ENCODE assay signal across 14 mouse cellular contexts in the genomic region with DNA sequence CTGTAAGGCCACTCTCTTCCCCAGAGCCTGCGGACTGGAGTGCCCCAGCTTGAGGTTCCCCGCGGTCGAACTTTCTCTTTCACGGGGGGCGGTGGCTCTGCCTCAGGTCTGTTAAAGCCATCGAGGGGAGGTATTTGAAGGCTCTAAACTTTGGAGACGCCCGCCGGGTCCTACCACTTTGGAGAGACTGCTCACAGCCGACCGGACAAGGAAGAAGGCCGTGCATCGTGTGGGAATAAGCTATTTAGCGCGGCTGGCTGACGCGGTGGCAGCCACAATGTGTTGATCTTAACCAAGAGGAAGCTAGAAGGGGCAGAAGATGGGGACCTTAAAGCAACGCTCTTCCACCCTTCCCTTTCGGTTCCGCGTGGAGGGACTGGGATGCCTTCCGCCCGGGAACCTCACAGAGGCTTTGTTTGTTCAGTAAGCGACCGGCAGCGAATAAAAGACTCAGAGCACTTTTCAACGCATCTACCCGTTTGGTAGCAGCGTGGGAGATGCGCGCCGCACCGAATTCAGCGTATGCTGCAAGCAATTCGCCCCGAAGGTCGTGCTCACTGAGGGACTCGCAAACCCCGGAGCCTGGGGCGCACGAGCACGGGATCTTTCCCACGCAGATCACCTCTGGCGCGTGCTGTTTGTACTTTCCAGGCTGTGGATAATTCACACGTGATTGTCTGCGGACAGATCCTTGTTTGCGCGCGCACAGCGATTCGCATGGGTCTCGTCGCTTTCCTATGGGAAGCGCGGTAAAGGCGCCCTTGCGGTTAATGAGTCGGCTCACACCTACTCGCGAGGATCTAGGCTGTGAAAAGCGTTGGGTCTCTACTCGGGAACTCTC. TPM values are rescaled to one million over a fixed set of nuclear protein-coding genes. Genes with fewer than 3 reads are reported as not detected.
A peak's percentile ranks its signal among the peaks of the same experiment; 100 is the strongest.
DNase-seq lines count a peak whose midpoint lies in the region; ATAC-seq and TF ChIP-seq lines count a peak whose summit lies in the region.
"Had no signal": no experiment of that assay in that cellular context is flagged by ENCODE, and none has a peak within 500 bp of the region (broad histone marks: within the 10 kb centered on the region; RNA-seq: fewer than 3 reads in every experiment).

No protein-coding gene starts in this region.

- intact Hi-C loops in left cerebral cortex, adult 2 months (cut with DNase I): loop anchor here (2.0 to 10.0 kb wide), 4 partner anchors 29 to 631 kb away; partner anchors contain the start of genes Lhx5 and Tbx5

- H3K4me1 ChIP-seq in heart, embryonic 12.5 days (replicated peaks): peaks cover 26% of the 10 kb centered on the region
- H3K4me1 ChIP-seq in ES-Bruce4 (ENCODE audit: control insufficient read depth, insufficient read depth, low read length): no peaks in the 10 kb centered on the region
- peaks cover 28% of the 10 kb centered on the region for H3K4me1 ChIP-seq in limb, embryonic 12.5 days (replicated peaks)
- H3K4me1 ChIP-seq: hindbrain, embryonic 12.5 days; neural tube, embryonic 12.5 days had no signal

- ATAC-seq in heart, embryonic 12.5 days (ENCODE audit: insufficient number of reproducible peaks, low FRiP score): no peak
- ATAC-seq in limb, embryonic 12.5 days (ENCODE audit: insufficient number of reproducible peaks, insufficient read depth, low FRiP score, low TSS enrichment, low read depth): no peak

- no peaks in the 10 kb centered on the region for H3K9me3 ChIP-seq in heart, embryonic 12.5 days (replicated peaks)
- H3K9me3 ChIP-seq in ES-Bruce4 (replicated peaks; ENCODE audit: control insufficient read depth, insufficient read depth, low read length, poor library complexity, severe bottlenecking): no peaks in the 10 kb centered on the region
- no peaks in the 10 kb centered on the region for H3K9me3 ChIP-seq in limb, embryonic 12.5 days
- H3K9me3 ChIP-seq: hindbrain, embryonic 12.5 days; neural tube, embryonic 12.5 days had no signal

- H3K4me2 ChIP-seq in heart, embryonic 12.5 days: peak overlapping the region; percentile 74
- peak overlapping the region; percentile 61 for H3K4me2 ChIP-seq in limb, embryonic 12.5 days
- H3K4me2 ChIP-seq: hindbrain, embryonic 12.5 days; neural tube, embryonic 12.5 days had no signal

- H3K27me3 ChIP-seq in heart, embryonic 12.5 days (replicated peaks): peaks cover 85% of the 10 kb centered on the region
- H3K27me3 ChIP-seq in ES-Bruce4 (ENCODE audit: control insufficient read depth, insufficient read depth, low read length, poor library complexity, severe bottlenecking): peaks cover 20% of the 10 kb centered on the region
- peaks cover 97% of the 10 kb centered on the region for H3K27me3 ChIP-seq in limb, embryonic 12.5 days

- peak overlapping the region; percentile 83 for H3K9ac ChIP-seq in heart, embryonic 12.5 days
- no peak overlapping the region for H3K9ac ChIP-seq in ES-Bruce4 (ENCODE audit: low read depth, poor library complexity, severe bottlenecking)
- H3K9ac ChIP-seq in limb, embryonic 12.5 days (replicated peaks): peak overlapping the region; percentile 87
- H3K9ac ChIP-seq: hindbrain, embryonic 12.5 days; neural tube, embryonic 12.5 days had no signal

- no peak for TF ChIP-seq EP300 in ES-Bruce4 (IDR thresholded peaks at IDR 0.05; ENCODE audit: insufficient read depth, low read depth, low read length)

- no peaks in the 10 kb centered on the region for H3K36me3 ChIP-seq in heart, embryonic 12.5 days
- no peaks in the 10 kb centered on the region for H3K36me3 ChIP-seq in ES-Bruce4 (ENCODE audit: control insufficient read depth, insufficient read depth, low read length, poor library complexity, severe bottlenecking)
- no peaks in the 10 kb centered on the region for H3K36me3 ChIP-seq in limb, embryonic 12.5 days
- H3K36me3 ChIP-seq: hindbrain, embryonic 12.5 days; neural tube, embryonic 12.5 days had no signal

- DNase-seq in heart, postnatal 4 days: no peak
- peak; percentile 60 for DNase-seq in embryo, embryonic 10 days (ENCODE audit: low spot score)
- no peak for DNase-seq in thymus, postnatal 0 days (ENCODE audit: low spot score)
- no peak for DNase-seq in testis, postnatal 10 days (ENCODE audit: low spot score)
- DNase-seq in left cerebral cortex, adult 2 months (ENCODE audit: extremely low spot score in 1 of 2, low spot score in 2 of 2): no peak
- DNase-seq: right cerebral cortex, postnatal 14 days had no signal

- peak overlapping the region; percentile 49 for H3K4me3 ChIP-seq in heart, embryonic 12.5 days
- H3K4me3 ChIP-seq in ES-Bruce4 (ENCODE audit: low read depth, low read length): peak overlapping the region; percentile 36
- peak overlapping the region; percentile 46 for H3K4me3 ChIP-seq in limb, embryonic 12.5 days (replicated peaks)
- no peak overlapping the region for H3K4me3 ChIP-seq in left cerebral cortex, adult 2 months
- H3K4me3 ChIP-seq: hindbrain, embryonic 12.5 days; neural tube, embryonic 12.5 days had no signal

- WGBS in heart, embryonic 12.5 days: under 1% methylated on average over 64 of the region's 64 CpGs
- under 1% methylated on average over 64 of the region's 64 CpGs for WGBS in limb, embryonic 12.5 days

- peak overlapping the region; percentile 67 for H3K27ac ChIP-seq in heart, embryonic 12.5 days (ENCODE audit: poor library complexity, severe bottlenecking)
- H3K27ac ChIP-seq in ES-Bruce4 (ENCODE audit: insufficient read depth, low read length): no peak overlapping the region
- H3K27ac ChIP-seq in limb, embryonic 12.5 days: peak overlapping the region; percentile 93
- H3K27ac ChIP-seq in left cerebral cortex, adult 2 months: no peak overlapping the region
- H3K27ac ChIP-seq: hindbrain, embryonic 12.5 days; kidney, postnatal 0 days; neural tube, embryonic 12.5 days; stomach, postnatal 0 days had no signal

- TF ChIP-seq POLR2A in ES-Bruce4 (IDR thresholded peaks at IDR 0.05; ENCODE audit: insufficient read depth, low read length): no peak

- TF ChIP-seq CTCF in ES-Bruce4 (IDR thresholded peaks at IDR 0.05; ENCODE audit: low read depth, low read length): no peak
- TF ChIP-seq CTCF in left cerebral cortex, adult 2 months (IDR thresholded peaks at IDR 0.05): no peak

RNA-seq across cellular contexts. Expression of gene Tbx5, which starts 28.8 kb away (rescaled TPM):
- polyA plus RNA-seq in heart, embryonic 12.5 days (2016; fragmentation: Nextera tagmentation; extraction: Ambion mirVana): 42.6 and 45.6 TPM in 2 replicates
- 10 to 100 TPM; 36.3 to 36.6 TPM for total RNA-seq in heart, postnatal 4 days (2021)
- polyA plus RNA-seq in ES-Bruce4 (2011; ENCODE audit: insufficient read depth, insufficient read length, low read depth, missing spikeins): not detected in 2 replicates
- polyA plus RNA-seq in limb, embryonic 12.5 days (2016; fragmentation: Nextera tagmentation; extraction: Ambion mirVana): 35.6 and 51.2 TPM in 2 replicates
- polyA plus RNA-seq in thymus, postnatal 0 days (2015; fragmentation: Nextera tagmentation; extraction: Ambion mirVana): 0.05 and 0.08 TPM in 2 replicates
- not detected for total RNA-seq in left cerebral cortex, adult 2 months (2021)
- total RNA-seq: left cerebral cortex, adult 8-10 months had no signal
- polyA plus RNA-seq: kidney, postnatal 0 days; neural tube, embryonic 12.5 days had no signal

Comparison
In these comparisons a context has a peak if more than half of its experiments do, and no peak if none do; other contexts are left out.
1. H3K27ac ChIP-seq: peak in heart, embryonic 12.5 days (single experiment) and limb, embryonic 12.5 days (single experiment); none in ES-Bruce4 (single experiment) and left cerebral cortex, adult 2 months (single experiment).
2. RNA of gene Tbx5, which starts 28.8 kb away (polyA plus RNA-seq): 42.6 to 45.6 TPM in heart, embryonic 12.5 days and 35.6 to 51.2 TPM in limb, embryonic 12.5 days; 0.05 to 0.08 TPM in thymus, postnatal 0 days and not detected in ES-Bruce4; every median in the first group is over 10 times any median in the second.